ENCODE assay signal across 8 mouse cellular contexts in genomic region chr7:111014893-111015292, GRCm38 (mm10). TPM values are rescaled to one million over a fixed set of nuclear protein-coding genes. Genes with fewer than 3 reads are reported as not detected.
DNase-seq lines count a peak whose midpoint lies in the region; ATAC-seq and TF ChIP-seq lines count a peak whose summit lies in the region.

No protein-coding gene starts in this region.

- no peak overlapping the region for H3K4me2 ChIP-seq in forebrain, postnatal 0 days (ENCODE audit: low read depth)
- no peak overlapping the region for H3K4me2 ChIP-seq in lung, embryonic 15.5 days

- ATAC-seq in forebrain, postnatal 0 days: peak; percentile 91
- ATAC-seq in hematopoietic stem cell, adult 5-6 weeks (replicated peaks in 1 of 2; ENCODE audit: insufficient read depth in 1 of 2, low FRiP score in 2 of 2, low TSS enrichment in 1 of 2, low read depth in 1 of 2, poor library complexity in 2 of 2, severe bottlenecking in 2 of 2): peak; percentile 81 to 89
- peak; percentile 88 for ATAC-seq in lung, embryonic 15.5 days (ENCODE audit: borderline replicate concordance, extremely low read depth, low FRiP score, low TSS enrichment)

- H3K9me3 ChIP-seq in forebrain, postnatal 0 days (ENCODE audit: low read length): no peaks in the 10 kb centered on the region
- no peaks in the 10 kb centered on the region for H3K9me3 ChIP-seq in lung, embryonic 15.5 days

- H3K9ac ChIP-seq in forebrain, postnatal 0 days: no peak overlapping the region
- no peak overlapping the region for H3K9ac ChIP-seq in lung, embryonic 15.5 days

- H3K27ac ChIP-seq in forebrain, postnatal 0 days (ENCODE audit: low read depth, low read length): no peak overlapping the region
- no peak overlapping the region for H3K27ac ChIP-seq in lung, embryonic 15.5 days

- H3K4me1 ChIP-seq in forebrain, postnatal 0 days (ENCODE audit: insufficient read depth): no peaks in the 10 kb centered on the region
- H3K4me1 ChIP-seq in lung, embryonic 15.5 days: peaks cover 4% of the 10 kb centered on the region

- peak; percentile 82 for DNase-seq in ES-CJ7 (ENCODE audit: low read depth, low spot score)
- peak; percentile 53 to 57 for DNase-seq in cerebellum, adult 18-20 months
- peak; percentile 90 for DNase-seq in forebrain, postnatal 0 days
- peak; percentile 70 to 86 for DNase-seq in layer of hippocampus, adult 8-10 months (ENCODE audit: low spot score in 2 of 2)
- DNase-seq in ovary, postnatal 10 days (ENCODE audit: low spot score): peak; percentile 83
- DNase-seq in thymus, postnatal 0 days (ENCODE audit: low spot score): peak; percentile 89

- H3K4me3 ChIP-seq in forebrain, postnatal 0 days (ENCODE audit: low read depth, low read length): no peak overlapping the region
- no peak overlapping the region for H3K4me3 ChIP-seq in lung, embryonic 15.5 days

- H3K27me3 ChIP-seq in forebrain, postnatal 0 days (ENCODE audit: insufficient read depth, low read length): no peaks in the 10 kb centered on the region
- 0 out of 2 replicates have a peak, but pooled peaks cover 4% of the 10 kb centered on the region for H3K27me3 ChIP-seq in lung, embryonic 15.5 days

- no peaks in the 10 kb centered on the region for H3K36me3 ChIP-seq in forebrain, postnatal 0 days (ENCODE audit: insufficient read depth)
- no peaks in the 10 kb centered on the region for H3K36me3 ChIP-seq in lung, embryonic 15.5 days

- WGBS in forebrain, postnatal 0 days: 34% methylated on average over 5 of the region's 5 CpGs
- WGBS in lung, embryonic 15.5 days: 7% methylated on average over 5 of the region's 5 CpGs

- peak; percentile 96 for TF ChIP-seq CTCF in forebrain, postnatal 0 days (IDR thresholded peaks at IDR 0.05; ENCODE audit: low read depth)

RNA-seq across cellular contexts. Expression of gene Ctr9, which starts 13.9 kb away (rescaled TPM):
- total RNA-seq in forebrain, postnatal 0 days (2014; rRNA removed): 60.3 and 61.7 TPM in 2 replicates
- polyA plus RNA-seq in forebrain, postnatal 0 days (2015; fragmentation: Nextera tagmentation; extraction: Ambion mirVana): 45.1 and 59.8 TPM in 2 replicates
- total RNA-seq in hematopoietic stem cell, adult 5-6 weeks (2017): 84.5 and 90.3 TPM in 2 replicates
- total RNA-seq in layer of hippocampus, adult 8-10 months (2022): 10 to 100 TPM; 42.6 to 54.4 (median 45.5) TPM
- polyA plus RNA-seq in lung, embryonic 15.5 days (2015; fragmentation: Nextera tagmentation; extraction: Ambion mirVana): 56.3 and 66.7 TPM in 2 replicates
- polyA plus RNA-seq in thymus, postnatal 0 days (2015; fragmentation: Nextera tagmentation; extraction: Ambion mirVana): 42.2 and 45.3 TPM in 2 replicates

RNA-seq across cellular contexts. Expression of gene Mrvi1, which starts 32.6 kb away (rescaled TPM):
- total RNA-seq in forebrain, postnatal 0 days (2014; rRNA removed): 2.7 and 2.8 TPM in 2 replicates
- 0.25 and 0.44 TPM in 2 replicates for polyA plus RNA-seq in forebrain, postnatal 0 days (2015; fragmentation: Nextera tagmentation; extraction: Ambion mirVana)
- 1.5 and 2.3 TPM in 2 replicates for total RNA-seq in hematopoietic stem cell, adult 5-6 weeks (2017)
- total RNA-seq in layer of hippocampus, adult 8-10 months (2022): 1 to 10 TPM; 1.7 to 5.9 (median 3.5) TPM
- 9.1 and 10.0 TPM in 2 replicates for polyA plus RNA-seq in lung, embryonic 15.5 days (2015; fragmentation: Nextera tagmentation; extraction: Ambion mirVana)
- 0.92 and 1.1 TPM in 2 replicates for polyA plus RNA-seq in thymus, postnatal 0 days (2015; fragmentation: Nextera tagmentation; extraction: Ambion mirVana)
